Mouse (Mus musculus) neural tube, postnatal 0 days (tissue): ENCODE results near the gene Lpar1. TPM values are rescaled to one million over a fixed set of nuclear protein-coding genes. Genes with fewer than 3 reads are reported as not detected.

Experiments
- microRNA-seq: library from miRNA; unstranded; fragments of <30 nt; microRNA quantifications from one replicate; pipeline ENCODE4, GENCODE M21; 2016
- polyA plus RNA-seq: library from polyadenylated mRNA; unstranded; fragments of >200 nt; fragmentation: Nextera tagmentation; extraction: Ambion mirVana; gene quantifications from 2 replicates; pipeline ENCODE4 v1.2.1, GENCODE M21; 2015

The Lpar1 gene
- 24.4 and 28.6 TPM in 2 replicates for polyA plus RNA-seq

DNA sequence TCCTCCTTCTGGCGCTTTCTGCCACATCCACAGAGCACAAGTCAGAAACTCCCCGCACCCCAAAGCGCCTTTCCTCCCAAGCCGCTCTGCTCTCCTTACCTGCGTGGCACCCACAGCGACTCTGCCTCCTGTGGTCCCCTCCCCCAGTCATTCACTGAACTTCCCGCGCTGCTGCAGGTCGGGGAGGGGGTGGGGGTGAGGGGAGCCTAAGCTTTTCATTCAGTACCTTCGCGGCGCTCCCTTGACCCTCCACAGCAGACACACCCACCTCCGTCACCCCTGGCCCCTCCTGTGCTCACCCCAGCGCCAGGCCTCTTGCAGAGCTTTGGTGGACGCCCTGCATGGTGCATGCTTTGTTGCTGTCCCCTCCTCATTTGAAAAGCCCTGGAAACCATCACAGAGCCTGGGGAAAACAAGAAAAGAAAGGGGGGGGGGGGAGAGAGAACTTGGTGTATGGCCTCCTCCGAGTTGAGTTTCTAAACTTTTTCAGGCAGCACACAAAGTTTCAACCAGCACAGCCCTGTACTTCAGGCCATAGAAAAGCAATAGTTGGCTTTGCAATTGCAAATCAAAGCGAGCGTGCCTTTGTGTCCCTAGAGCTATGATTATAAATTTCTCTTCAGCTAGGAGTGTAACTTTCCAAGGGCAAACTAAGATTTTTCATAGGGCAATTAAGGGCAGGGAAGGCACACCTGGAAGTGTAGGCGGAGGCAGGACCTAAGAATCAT, at the start of gene Lpar1:
TSS of gene Lpar1 (minus strand) at position 268 of the 728 bp plus-strand sequence.

Small RNA genes within 50 kb of the gene (microRNA-seq; reads per million reads assigned to microRNA genes)
- gene Mir3095: not detected

Other genes starting within 250 kb of the Lpar1 start
- gene Olfr267, start 233.8 kb upstream of the Lpar1 start, polyA plus RNA-seq: not detected in 2 replicates